Mouse (Mus musculus): ENCODE results near the gene Mettl3.
A peak's percentile ranks its signal among the peaks of the same experiment; 100 is the strongest.

Gene Mettl3

DNA sequence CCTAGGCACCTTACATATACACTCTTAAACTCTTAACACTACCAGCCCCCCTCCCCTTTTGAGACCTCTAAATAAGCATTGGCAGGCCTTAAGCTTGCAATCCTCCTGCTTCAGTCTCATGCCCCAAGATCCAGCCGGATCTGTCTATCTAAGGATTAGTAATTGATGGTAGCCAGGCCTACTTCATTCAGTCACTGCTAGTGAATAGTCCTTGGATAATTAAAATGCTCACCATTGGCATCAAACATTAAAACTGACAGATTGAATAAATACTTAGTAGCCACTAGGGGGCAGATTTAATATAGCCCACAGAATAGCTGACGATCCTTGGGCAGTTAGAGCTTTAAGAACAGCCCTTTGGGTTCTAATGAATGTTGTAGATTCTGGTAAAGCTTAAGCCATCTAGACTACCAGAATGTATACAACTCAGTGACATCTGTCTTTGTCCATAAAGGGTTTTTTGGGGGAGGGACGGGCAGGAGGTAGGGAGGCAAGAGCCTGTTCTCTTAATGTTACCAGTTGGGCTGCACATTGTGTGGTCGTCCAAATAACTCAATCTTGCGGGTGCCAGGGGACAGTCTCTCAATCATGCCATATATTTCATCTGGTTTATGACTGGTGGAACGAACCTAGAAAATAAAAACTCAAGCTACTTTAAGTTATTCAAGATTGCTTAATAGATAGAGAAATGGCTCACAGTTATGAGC, 9.2 kb downstream of the Mettl3 start:
- DNase-seq (ENCODE audit: low read depth, low spot score), result peak; percentile 30

GRCm38 (mm10) chr14:52284191-52284590, 20.7 kb downstream of the Mettl3 start:
- peak; percentile 76 for DNase-seq (ENCODE audit: low read depth, low spot score)

GRCm38 (mm10) chr14:52283629-52284028, 21.3 kb downstream of the Mettl3 start:
- DNase-seq (ENCODE audit: low read depth, low spot score), result no peak

DNA sequence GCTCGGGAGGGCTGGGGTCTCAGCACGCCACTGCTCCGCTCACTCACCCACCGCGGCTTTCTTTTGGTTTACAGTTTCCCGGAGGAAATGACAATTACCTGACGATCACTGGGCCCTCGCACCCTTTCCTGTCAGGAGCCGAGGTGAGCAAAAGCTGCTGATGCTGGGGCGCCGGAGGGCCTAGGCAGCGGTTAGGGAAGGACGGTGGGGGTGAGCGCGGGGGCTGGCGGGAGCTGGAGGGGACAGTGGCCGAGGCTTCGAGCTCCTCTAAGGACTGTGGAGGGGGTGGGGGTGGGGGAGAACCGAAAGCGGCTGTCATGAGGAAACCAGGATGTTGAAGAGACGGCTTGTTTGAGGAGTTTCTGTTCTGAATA, 25.2 kb downstream of the Mettl3 start:
- no peak for DNase-seq (ENCODE audit: low read depth, low spot score)

DNA sequence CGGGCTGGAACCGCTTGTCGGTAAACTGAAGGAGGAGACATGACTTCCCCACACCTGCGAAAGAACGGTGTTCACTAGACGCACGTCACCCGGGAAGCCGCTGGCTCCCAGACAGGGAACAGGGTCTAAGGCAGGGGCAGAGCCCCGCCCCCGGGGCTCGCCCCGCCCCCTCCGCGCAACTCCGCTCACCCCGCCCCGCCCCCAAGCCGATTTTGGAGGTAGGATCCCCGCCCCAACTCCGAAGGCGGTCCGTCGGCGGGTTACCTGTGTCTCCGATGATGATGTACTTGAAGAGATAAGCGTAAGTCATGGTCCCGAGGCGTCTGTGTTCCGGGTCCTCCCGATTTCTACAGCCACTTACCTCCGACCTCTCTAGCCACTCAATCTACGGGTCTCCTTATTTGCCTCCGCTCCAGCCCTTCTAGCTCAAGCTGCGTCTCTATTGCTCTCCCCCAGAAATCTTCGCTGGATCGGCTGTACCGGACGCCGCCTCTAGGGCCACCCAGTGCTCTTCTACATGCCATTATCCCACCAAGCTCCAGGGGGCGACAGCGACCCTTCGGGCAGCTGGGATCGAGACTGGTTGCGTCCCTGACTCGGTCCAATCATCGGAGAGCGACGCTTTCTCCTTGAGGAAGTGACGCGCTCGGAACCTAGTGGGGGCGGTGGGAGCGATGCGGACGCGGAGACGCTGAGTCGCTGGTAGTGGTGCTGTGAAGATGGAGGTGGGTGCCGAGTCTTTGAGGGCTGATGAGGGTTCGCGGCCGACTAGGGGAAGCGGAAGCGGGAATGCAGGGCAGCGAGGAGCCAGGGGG, 25.8 kb downstream of the Mettl3 start, which contains the start of the genes Tox4 and Rab2b:
Gene Tox4 (plus strand): TSS at position 215 of the 815 bp plus-strand sequence.
Gene Rab2b (minus strand): TSS at position 614 of the 815 bp plus-strand sequence.
- peak; percentile 99 for DNase-seq (ENCODE audit: low read depth, low spot score)

DNA sequence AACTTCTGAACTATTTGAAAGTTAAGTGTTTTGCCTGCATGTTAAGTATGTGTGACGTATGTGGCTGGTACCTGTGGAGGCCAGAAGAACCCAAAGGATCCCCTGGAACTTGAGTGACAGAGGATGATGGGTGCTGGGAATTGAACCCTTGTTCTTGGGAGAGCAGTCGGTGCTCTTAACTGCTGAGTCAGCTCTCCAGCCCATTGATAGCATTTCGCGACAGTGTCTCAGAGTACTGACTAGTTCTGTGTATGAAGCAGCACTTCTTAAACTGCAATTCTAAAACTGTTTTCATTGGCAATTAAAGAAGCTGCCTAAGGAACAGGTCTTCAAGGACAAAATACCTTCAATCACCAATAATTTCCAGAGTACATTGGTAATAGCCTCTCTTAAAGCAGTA, 27.7 kb downstream of the Mettl3 start:
- peak; percentile 17 for DNase-seq (ENCODE audit: low read depth, low spot score)

- DNase-seq (ENCODE audit: low read depth, low spot score), result peak; percentile 52
Measured at GRCm38 (mm10) chr14:52272781-52273180, 32.1 kb downstream of the Mettl3 start.

DNA sequence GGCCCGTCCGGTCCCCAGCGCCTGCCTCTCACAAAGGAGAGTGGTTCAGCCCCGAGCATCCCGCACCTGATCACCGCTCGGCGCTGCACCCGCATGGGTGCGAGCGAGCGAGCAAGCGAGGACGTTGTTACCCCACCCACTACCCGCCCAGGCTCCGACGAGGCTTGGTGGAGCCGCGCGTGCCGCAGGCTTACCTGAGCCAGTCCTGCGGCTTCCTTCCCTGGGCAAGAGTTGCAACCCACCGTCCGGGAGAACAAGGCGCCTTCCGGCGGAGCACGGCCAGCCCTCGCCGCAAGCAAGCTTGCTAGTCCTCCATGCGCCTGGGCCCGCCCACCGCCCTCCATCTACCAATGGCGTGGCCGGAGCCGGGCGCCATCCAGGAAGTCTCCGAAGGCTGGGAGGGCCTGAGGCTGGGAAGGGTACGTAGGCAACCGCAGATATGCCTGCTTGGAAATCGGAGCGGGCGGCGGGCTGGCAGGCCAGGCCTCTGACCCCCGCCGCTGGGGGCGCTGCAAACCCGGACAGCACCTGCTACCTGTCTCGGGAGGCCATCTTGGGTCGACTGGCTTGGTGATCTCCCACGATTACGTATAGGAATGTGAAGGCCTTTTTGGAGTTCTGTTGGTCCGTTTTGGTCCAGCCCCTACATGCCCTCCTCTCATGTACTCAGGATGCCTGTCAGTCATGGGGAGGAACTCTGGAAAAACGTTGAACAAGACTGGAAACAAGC, 47.3 kb downstream of the Mettl3 start, which contains the start of gene Chd8:
Gene Chd8 (minus strand): TSS at position 297 of the 730 bp plus-strand sequence.
- DNase-seq (ENCODE audit: low read depth, low spot score), result peak; percentile 100

DNA sequence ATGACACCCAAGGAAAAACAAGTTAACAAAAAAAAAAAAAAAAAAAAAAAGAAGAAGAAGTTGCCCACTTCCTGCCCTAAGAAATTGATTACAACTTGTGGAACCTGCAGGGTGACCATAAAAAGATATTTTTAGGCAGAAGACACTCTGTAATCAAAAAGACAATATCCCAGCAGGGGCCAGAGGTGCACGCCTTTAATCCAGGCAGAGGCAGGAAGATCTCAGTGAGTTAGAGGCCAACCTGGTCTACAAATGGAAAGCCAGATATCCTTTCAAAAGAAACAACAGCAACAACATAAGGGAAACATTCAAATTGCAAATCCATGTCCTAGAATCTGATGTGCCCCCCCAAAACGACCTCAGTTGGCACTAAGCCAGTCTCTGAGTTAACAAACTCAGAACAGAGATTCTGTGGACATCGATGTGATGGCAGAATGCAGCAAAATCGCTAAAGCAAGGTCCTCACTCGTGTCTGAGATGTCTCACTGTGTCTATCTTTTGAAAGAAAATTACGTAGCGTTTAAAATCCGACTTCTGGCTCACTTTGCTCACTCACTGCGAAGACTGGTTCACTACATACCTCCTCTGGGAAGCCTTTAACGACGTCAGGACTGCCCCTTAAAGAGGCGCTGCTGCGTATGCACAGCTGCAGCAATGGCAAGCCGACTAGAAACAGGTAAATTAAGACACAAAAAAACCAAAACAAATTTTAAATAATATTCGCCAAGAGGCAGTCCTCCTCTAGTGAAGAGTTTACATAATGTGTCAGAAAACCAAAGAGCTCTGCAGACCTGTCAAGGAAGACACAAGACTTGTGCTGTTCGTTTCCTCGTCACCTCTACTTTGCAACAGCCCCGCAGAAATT, 48.4 kb downstream of the Mettl3 start:
- DNase-seq (ENCODE audit: low read depth, low spot score), result peak; percentile 41

DNA sequence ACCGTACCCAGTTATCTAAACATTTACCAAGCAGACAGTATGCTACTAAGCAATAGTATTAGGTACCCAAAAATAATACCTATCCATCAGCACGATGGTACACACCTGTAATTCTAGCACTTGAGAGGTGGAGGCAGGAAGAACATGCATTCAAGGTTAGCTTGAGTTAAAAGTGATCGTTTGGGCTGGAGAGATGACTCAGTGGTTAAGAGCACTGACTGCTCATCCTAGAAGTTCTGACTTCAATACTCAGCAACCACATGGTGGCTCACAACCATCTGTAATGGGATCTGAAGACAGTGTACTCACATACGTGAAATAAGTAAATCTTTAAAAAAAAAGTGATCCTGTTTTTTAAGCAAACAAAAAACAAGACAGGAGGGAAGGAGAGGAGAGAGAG, 58.8 kb downstream of the Mettl3 start:
- DNase-seq (ENCODE audit: low read depth, low spot score), result no peak
